Mouse (Mus musculus) midbrain, embryonic 16.5 days (tissue): ENCODE data around the gene Asb14. TPM values are rescaled to one million over a fixed set of nuclear protein-coding genes. Genes with fewer than 3 reads are reported as not detected.
"Not testable (repeated sequence)": the region's sequence is repeated elsewhere in the genome, so short reads cannot be mapped to it uniquely, and the experiment has no call there.

Experiments
- ATAC-seq: fragments of 200-750 bp; cut with Nextera tagmentation; 2 replicates; pipeline ENCODE4 v1.8.0; 2017; ENCODE audit warnings: moderate TSS enrichment
- H3K27ac ChIP-seq: fragments of 300-500 bp; sonication (generic); 2 replicates; pipeline ENCODE4 v1.5.1; 2014; ENCODE audit warnings: mild to moderate bottlenecking, low read length, mixed read lengths
- H3K27me3 ChIP-seq: fragments of 300-500 bp; sonication (generic); 2 replicates; pipeline ENCODE4 v1.6.1; 2014; ENCODE audit warnings: low read depth, low read length, mixed read lengths; ENCODE audit not compliant: control insufficient read depth, insufficient read depth
- H3K36me3 ChIP-seq: fragments of 300-500 bp; sonication (generic); 2 replicates; pipeline ENCODE4 v1.6.1; 2014; ENCODE audit warnings: mild to moderate bottlenecking, low read length, moderate library complexity, mixed read lengths; ENCODE audit not compliant: control insufficient read depth, insufficient read depth
- H3K4me1 ChIP-seq: fragments of 300-500 bp; sonication (generic); 2 replicates; pipeline ENCODE4 v1.6.1; 2014; ENCODE audit warnings: mild to moderate bottlenecking, low read length, mixed read lengths; ENCODE audit not compliant: control insufficient read depth, insufficient read depth
- H3K4me2 ChIP-seq: fragments of 300-500 bp; sonication (generic); 2 replicates; pipeline ENCODE4 v1.6.1; 2014; ENCODE audit warnings: mild to moderate bottlenecking, low read length, mixed read lengths
- H3K4me3 ChIP-seq: fragments of 300-500 bp; sonication (generic); 2 replicates; pipeline ENCODE4 v1.5.1; 2014; ENCODE audit warnings: low read depth, mild to moderate bottlenecking, low read length, moderate library complexity, mixed read lengths
- H3K9ac ChIP-seq: fragments of 300-500 bp; sonication (generic); 2 replicates; pipeline ENCODE4 v1.6.1; 2014; ENCODE audit warnings: low read depth, low read length, mixed read lengths
- H3K9me3 ChIP-seq: fragments of 300-500 bp; sonication (generic); replicated peaks from 2 replicates; pipeline ENCODE4 v1.6.1; 2014; ENCODE audit warnings: mild to moderate bottlenecking, low read length, mixed read lengths; ENCODE audit not compliant: control insufficient read depth, poor library complexity, severe bottlenecking
- WGBS: fragments of 180-500 bp; shearing (Covaris S2); extraction: QIAGEN DNeasy Blood & Tissue Kit; methylation state at CpG from one replicate; pipeline ENCODE4 v1.1.7; 2014; 5-methylcytosine and 5-hydroxymethylcytosine counted together
- polyA plus RNA-seq: library from polyadenylated mRNA; unstranded; fragments of >200 nt; fragmentation: Nextera tagmentation; extraction: Ambion mirVana; gene quantifications from 2 replicates; pipeline ENCODE4 v1.2.1, GENCODE M21; 2015

The Asb14 gene
- polyA plus RNA-seq, 1 experiment from 2014 or later, result 0.16 TPM

DNA sequence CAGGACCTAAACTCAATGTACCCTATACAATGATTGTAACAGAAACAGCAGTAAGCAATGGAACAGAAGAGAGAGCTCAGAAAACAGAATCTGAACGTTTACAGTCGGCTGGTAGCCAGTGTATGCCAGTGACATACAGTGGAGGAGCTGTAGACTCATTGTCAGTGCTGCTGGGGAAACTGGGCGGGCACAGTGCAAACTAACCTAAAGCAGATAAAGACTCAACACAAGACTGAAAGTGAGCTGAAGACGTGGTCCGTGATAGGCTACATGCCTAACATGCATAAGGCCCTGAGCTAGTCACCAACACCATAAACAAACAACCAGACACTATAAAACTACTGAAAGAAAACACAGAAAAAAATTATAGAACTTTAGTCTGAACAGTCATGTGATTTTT lies 12.7 kb upstream of the Asb14 start:
- Histone ChIP-seq H3K9me3 (no peaks in the 10 kb centered on the region), H3K36me3 (no peaks in the 10 kb centered on the region), H3K4me3 (no peak overlapping the region), H3K9ac (no peak overlapping the region), H3K27me3 (no peaks in the 10 kb centered on the region), H3K27ac (no peak overlapping the region), H3K4me1 (no peaks in the 10 kb centered on the region), H3K4me2 (no peak overlapping the region)
- ATAC-seq, result no peak
- WGBS, result 89% methylated on average over 5 of the region's 5 CpGs

DNA sequence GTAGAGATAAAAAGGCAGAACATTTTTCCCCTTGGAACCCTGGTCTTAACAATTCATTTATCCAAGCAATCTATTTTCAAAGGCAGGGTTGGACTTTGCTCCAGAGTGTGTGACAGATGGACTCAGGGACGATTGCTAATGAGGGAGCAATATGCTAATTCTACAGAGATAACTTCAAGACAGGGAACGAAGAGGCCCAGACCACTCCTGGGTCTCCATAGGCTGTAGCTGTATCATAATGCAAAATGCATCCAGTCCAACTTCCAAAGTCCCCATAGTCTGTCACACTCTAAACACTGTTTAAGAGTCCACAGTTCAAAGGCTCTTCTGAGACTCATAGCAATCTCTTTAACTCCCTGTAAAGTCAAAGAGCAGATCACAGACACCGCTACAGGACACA lies 7.1 kb upstream of the Asb14 start:
- Histone ChIP-seq H3K9ac (no peak overlapping the region), H3K4me3 (no peak overlapping the region), H3K4me1 (no peaks in the 10 kb centered on the region), H3K36me3 (no peaks in the 10 kb centered on the region), H3K27ac (no peak overlapping the region), H3K27me3 (no peaks in the 10 kb centered on the region), H3K4me2 (no peak overlapping the region), H3K9me3 (no peaks in the 10 kb centered on the region)
- 47% methylated on average over 3 of the region's 3 CpGs for whole genome bisulfite sequencing
- no peak for ATAC-seq

GRCm38 (mm10) chr14:26890777-26891176 lies 3.6 kb upstream of the Asb14 start:
- no peaks in the 10 kb centered on the region for H3K36me3 ChIP-seq
- no peak overlapping the region for H3K27ac ChIP-seq
- no peak overlapping the region for H3K4me3 ChIP-seq
- no peak overlapping the region for H3K9ac ChIP-seq
- no peaks in the 10 kb centered on the region for H3K9me3 ChIP-seq
- H3K27me3 ChIP-seq, result no peaks in the 10 kb centered on the region
- H3K4me2 ChIP-seq, result no peak overlapping the region
- 91% methylated on average over 3 of the region's 3 CpGs for WGBS
- no peak for ATAC-seq
- H3K4me1 ChIP-seq, result no peaks in the 10 kb centered on the region

DNA sequence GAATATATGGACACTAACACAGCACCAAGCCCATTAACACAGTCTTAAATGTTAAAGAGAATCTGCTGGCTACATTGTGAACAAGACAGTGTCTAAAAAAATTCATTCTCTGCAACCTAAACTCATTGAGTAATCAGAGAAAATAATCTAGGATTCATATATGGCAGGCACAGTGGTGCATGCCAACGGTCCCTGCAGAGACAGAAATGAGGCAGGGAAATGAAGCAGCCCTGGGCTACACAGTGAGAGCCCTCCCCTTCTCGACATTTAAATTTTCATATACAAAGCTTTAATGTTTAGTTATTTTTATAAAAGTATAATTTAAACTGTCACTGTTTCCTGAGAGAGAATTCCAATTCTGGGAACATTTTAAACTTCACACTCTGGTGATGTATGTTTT lies 5.1 kb downstream of the Asb14 start:
- no peak for ATAC-seq
- H3K27me3 ChIP-seq, result no peaks in the 10 kb centered on the region
- H3K36me3 ChIP-seq, result no peaks in the 10 kb centered on the region
- H3K4me1 ChIP-seq, result no peaks in the 10 kb centered on the region
- H3K9ac ChIP-seq, result no peak overlapping the region
- no peak overlapping the region for H3K4me2 ChIP-seq
- H3K27ac ChIP-seq, result no peak overlapping the region
- no peaks in the 10 kb centered on the region for H3K9me3 ChIP-seq
- WGBS, result 85% methylated on average over 2 of the region's 2 CpGs
- H3K4me3 ChIP-seq, result no peak overlapping the region

GRCm38 (mm10) chr14:26900893-26901292 lies 6.5 kb downstream of the Asb14 start:
- WGBS, result 87% methylated on average over 12 of the region's 12 CpGs
- H3K4me1 ChIP-seq, result no peaks in the 10 kb centered on the region
- no peak overlapping the region for H3K9ac ChIP-seq

DNA sequence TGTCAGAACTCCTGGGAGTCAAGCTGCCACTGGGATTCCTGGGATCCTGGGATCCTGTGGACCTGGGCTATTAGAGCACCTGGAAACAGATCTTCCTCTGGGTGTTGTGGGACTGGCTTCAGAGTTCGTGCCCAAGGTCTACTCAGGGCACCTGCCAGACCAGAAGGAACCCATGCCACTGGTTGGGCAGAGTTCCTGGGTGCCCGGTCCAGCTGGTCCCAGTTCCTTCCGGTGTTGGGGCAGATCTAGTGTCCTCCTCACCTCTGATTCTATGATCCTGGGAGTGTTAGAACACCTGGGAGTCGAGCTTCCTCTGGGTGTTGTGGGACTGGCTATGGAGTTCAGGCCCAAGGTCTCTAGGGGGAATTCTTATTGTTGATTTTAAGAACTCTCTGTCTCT lies 13.0 kb downstream of the Asb14 start:
- no peaks in the 10 kb centered on the region for H3K27me3 ChIP-seq
- H3K4me1 ChIP-seq, result no peaks in the 10 kb centered on the region
- no peak overlapping the region for H3K9ac ChIP-seq
- H3K4me3 ChIP-seq, result no peak overlapping the region
- H3K4me2 ChIP-seq, result no peak overlapping the region
- WGBS, result 85% methylated on average over 4 of the region's 4 CpGs
- no peaks in the 10 kb centered on the region for H3K36me3 ChIP-seq
- no peaks in the 10 kb centered on the region for H3K9me3 ChIP-seq
- no peak for ATAC-seq
- no peak overlapping the region for H3K27ac ChIP-seq

More at GRCm38 (mm10) chr14:26900893-26901292, 6.5 kb downstream of the Asb14 start:
- H3K36me3 ChIP-seq, result no peaks in the 10 kb centered on the region
- ATAC-seq, result no peak
- no peaks in the 10 kb centered on the region for H3K27me3 ChIP-seq
- H3K4me2 ChIP-seq, result no peak overlapping the region
- H3K4me3 ChIP-seq, result no peak overlapping the region
- no peaks in the 10 kb centered on the region for H3K9me3 ChIP-seq
- H3K27ac ChIP-seq, result no peak overlapping the region

DNA sequence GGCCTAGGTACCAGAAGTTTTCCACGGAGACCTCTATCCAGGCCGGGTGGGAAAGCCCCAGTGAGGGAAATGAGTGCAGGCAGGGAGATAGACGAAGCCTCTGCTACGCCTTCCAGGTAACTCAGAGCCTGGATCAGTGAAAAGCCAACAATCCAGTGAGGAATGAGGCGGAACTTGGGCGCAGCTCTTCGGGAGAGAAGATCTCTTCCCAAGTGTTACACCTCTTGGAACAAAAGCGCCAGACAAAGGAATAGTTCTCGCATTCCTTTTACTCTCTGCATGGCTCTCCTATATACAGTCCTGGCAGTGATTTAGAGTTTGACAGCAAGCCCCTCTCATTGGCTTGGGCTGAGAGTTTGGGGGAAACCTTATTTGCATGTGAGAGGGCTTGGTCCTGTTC lies 16.1 kb downstream of the Asb14 start:
- not testable (repeated sequence) for H3K4me3 ChIP-seq

GRCm38 (mm10) chr14:26911201-26911600 lies 16.8 kb downstream of the Asb14 start:
- Histone ChIP-seq H3K27ac (no peak overlapping the region), H3K4me2 (no peak overlapping the region), H3K27me3 (no peaks in the 10 kb centered on the region), H3K4me1 (no peaks in the 10 kb centered on the region), H3K36me3 (peaks cover 3% of the 10 kb centered on the region), H3K9ac (no peak overlapping the region), H3K4me3 (no peak overlapping the region), H3K9me3 (no peaks in the 10 kb centered on the region)
- no peak for ATAC-seq
- WGBS, result 75% methylated on average over 6 of the region's 6 CpGs

More for the DNA sequence above, 16.1 kb downstream of the Asb14 start:
- H3K27me3 ChIP-seq, H3K9me3 ChIP-seq, H3K4me1 ChIP-seq, ATAC-seq, H3K9ac ChIP-seq, H3K36me3 ChIP-seq, H3K4me2 ChIP-seq, H3K27ac ChIP-seq: not testable (repeated sequence)
- 49% methylated on average over 9 of the region's 9 CpGs for WGBS

GRCm38 (mm10) chr14:26911826-26912225 lies 17.5 kb downstream of the Asb14 start:
- no peak overlapping the region for H3K4me3 ChIP-seq
- H3K27ac ChIP-seq, result no peak overlapping the region
- no peaks in the 10 kb centered on the region for H3K9me3 ChIP-seq
- no peak overlapping the region for H3K4me2 ChIP-seq
- no peak for ATAC-seq
- WGBS, result 94% methylated on average over 13 of the region's 13 CpGs
- H3K27me3 ChIP-seq, result no peaks in the 10 kb centered on the region
- H3K36me3 ChIP-seq, result peaks cover 3% of the 10 kb centered on the region
- H3K9ac ChIP-seq, result no peak overlapping the region
- H3K4me1 ChIP-seq, result no peaks in the 10 kb centered on the region
